Mouse (Mus musculus) NIH3T3 (cell line): ENCODE measurements around the gene Gm6588.

Source experiments
- DNase-seq: peaks from one replicate; pipeline ENCODE4 v3.0.0-alpha.2; 2012; ENCODE audit warnings: low read depth

The Gm6588 gene

DNA sequence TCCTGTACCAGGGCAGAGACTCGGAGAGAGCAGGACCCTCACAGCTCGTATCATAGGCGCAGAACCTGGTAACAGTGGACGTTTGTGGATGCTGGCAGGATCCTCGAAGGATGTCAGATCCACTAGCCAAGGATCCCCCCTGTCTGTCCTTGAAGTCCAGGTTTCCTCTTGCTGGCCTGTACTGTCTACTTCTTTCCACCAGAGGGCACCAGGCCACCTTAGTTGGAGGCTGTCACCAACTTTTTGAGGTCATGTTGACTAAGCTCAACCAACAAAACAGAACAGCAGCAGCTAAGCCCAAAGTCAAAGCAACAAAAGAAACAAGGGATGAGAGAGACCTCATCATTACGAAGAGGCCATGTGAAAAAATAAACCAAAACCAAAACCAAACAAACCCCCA, 20.9 kb downstream of the Gm6588 start:
- peak; percentile 70 for DNase-seq

- no peak for DNase-seq
Observed at GRCm38 (mm10) chr5:112473453-112473852, 24.2 kb downstream of the Gm6588 start.

GRCm38 (mm10) chr5:112481946-112482410, 32.8 kb downstream of the Gm6588 start:
- DNase-seq, result no peak

- DNase-seq, result no peak
Observed at GRCm38 (mm10) chr5:112482551-112482950, 33.3 kb downstream of the Gm6588 start.

GRCm38 (mm10) chr5:112483030-112483429, 33.8 kb downstream of the Gm6588 start:
- no peak for DNase-seq

DNA sequence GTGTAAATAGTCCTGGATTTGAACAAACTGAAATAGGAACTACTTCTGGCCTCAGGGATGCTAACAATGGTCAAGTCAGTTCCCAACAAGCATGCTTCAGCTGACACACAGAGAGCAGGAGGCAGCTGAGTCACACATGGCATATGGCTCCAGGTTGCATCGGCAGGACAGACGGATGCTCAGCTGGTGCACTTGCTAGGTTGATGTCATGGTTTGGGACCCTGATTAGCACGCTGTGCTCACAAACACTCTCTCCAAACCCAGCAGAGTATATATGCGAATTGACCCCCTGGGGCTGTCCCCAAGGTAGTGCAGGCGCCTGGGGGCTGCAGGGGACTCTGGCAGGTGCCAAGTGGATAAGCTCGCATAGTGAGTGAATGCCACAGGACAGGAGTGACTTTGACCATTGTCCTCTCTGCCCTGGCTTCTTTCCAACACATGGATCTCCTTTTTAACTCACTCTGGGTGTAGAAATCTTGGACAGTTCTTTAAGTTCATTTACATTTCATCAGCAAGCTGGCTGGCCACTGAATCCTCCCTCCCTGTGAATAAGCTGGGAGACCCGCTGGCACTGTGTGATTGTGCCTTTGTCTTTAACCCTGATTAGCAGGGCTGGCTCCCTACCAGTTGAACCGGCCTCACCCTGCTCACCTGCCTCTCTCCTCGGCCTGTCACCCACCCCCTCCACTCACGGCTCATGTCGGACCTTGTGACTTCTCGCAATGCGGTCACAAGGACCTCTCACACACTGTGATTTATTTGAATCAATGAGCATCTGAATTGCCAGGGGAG, 35.9 kb downstream of the Gm6588 start:
- no peak for DNase-seq

DNA sequence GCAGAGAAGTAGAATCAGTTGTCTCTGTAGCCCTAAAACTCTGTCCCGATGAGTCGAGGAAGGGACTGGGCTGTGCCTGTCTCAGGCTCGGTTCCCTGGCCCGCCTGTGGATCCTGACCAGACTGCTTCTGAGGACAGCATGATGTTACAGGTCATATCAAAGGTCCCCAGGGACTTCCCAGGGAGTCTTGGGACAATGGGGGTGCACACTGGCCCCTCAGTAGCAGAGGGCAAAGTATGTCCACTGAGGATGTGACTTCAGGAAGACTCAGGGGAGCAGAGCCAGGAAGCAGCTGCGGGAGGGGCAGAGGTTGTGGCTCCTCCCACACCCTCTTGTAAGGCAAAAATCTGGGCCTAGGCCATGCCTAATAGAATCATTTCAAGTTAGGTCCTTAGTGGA, 37.2 kb downstream of the Gm6588 start:
- DNase-seq, result no peak

GRCm38 (mm10) chr5:112487504-112487903, 38.3 kb downstream of the Gm6588 start:
- DNase-seq, result no peak

DNA sequence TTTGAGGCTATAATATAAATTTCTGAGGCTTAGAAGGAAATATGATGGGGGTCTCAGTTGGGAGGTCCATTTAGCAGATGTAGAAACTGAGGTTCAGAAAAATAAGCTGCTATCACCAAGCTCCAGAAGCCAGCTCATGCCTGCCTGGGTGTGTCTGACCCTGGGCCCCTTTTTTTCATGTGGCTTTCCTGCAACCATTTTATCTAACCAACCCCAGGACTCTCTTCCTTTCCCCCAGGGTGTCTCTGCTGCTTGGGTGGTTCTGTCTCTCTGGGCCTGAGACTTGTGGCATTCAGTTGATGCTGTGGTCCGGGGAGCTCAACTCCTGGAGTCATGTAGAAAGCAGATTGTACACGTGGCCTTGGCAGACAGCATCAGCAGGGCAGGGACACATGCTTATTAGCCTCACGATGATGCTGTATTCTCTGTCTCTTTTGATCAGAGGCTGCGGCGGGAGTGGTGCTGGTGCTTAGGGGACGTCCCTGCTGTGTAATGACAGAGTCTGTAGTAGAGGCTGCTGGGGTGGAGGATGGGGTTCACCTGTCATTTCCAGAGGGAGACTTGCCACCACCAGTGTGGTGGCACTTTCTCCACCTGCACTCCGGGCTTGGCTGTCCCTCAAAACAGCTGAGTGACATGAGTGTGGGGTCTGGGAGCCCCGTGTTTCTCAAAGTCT, 39.0 kb downstream of the Gm6588 start:
- DNase-seq, result no peak

GRCm38 (mm10) chr5:112491489-112491888, 42.3 kb downstream of the Gm6588 start:
- no peak for DNase-seq

- DNase-seq, result peak; percentile 24
Observed at GRCm38 (mm10) chr5:112493492-112493891, 44.3 kb downstream of the Gm6588 start.

DNA sequence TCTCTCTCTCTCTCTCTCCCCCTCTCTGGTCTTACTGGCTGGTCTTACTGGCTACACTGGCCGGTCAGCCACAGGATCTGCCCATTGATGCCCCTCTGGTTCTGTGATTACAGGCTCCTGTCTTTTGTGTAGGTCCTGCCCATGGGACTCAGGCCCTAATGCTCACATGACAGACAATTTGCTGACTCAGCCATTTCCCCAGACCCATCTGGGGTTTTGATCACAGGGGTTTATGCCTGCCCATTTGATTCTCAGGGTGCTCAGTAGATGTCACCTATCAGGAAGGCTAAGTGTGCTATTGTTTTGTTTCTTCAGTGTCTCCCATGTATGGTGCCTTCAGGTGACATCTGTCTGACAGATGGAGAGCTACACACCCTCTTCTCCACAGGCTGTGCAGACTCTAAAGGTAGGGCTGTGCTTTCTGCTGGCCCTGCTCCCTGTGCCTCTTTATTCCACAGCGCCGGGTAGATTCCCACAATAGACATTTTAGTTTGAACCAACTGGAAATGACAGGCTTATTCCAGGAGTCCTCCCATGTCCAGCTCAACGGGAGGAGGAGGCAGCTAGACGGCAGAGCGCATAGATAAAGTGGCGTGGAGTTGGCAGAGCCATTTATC, 47.6 kb downstream of the Gm6588 start:
- no peak for DNase-seq

DNA sequence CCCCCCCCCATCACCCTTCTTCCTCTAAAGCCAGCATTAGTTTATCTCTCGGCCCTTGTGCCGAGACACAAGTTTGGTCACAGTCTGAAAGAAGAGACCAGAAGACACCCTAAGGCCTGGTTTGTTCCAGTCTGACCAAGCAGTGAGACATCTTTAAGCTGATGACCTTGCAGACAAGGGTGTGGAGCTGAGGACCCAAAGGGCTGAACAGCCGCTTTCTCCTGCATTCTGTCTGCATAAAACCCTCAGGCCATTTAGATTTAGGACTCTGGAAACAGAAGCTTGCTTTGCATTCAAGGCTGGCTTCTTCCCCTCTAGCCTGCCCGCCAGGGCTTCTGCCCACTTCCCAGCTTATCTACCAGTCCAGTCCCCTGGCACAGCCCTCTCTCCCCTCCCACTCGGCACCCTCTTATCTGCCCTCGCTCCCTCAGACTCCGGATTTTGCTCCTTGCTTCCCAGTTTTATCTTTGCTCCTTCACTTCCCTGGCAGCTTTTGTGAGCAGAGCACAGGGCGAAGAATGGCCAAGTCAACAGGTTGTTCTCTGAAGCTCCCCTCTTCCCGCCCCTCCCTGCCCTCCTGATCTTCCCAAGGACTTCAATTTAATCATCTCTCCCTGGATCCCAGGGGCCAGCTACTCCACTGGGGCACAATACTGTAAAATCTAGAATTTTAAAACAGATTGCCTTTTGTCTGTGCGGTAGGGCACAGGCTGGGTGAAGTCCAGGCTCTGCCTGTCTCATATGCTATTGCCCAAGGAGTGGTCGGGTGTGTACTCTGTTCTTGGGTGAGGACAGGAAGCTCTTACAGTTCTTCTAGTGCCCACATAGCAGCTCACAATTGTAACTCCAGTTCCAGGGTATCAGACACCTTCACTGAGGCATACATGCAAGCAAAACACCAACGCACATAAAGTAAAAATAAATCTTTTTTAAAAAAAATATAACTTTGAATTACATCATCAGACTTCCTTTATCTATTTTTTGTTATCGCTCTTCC, 50.0 kb downstream of the Gm6588 start:
- no peak for DNase-seq

DNA sequence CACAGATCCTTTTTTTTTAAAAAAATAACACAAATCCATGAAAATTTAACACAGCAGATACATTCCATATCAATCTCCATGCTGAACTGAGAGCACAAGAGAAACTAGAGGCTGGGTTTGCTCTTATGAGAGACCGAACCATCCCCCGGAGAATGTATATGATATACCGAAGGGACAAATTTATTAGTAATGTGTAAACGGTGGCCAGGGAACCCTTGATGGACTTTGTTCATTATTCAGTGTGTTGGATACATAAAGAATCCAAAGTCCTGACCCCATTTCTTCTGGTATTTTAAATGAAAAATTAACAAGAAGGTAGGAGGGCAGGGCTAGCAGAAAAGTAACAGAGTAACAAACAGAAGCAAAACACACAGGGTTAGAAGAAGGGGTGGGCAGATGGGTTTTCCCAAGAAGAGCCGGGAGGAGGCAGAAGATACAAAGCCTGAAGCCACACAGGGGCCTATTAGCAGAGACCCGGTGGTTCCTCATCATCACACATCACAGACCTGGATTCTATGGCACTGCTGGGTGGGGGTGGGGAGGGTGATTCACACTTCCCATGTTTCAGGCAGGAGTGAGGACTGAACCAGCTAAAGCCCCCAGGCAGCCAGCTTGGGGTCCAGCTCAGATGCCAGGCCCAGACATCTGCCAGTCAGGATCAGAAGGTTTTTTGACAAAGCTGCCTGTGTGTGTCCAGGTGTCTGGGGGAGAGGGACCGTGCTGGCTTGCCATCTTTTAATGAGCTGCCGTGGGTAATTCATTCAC, 50.9 kb downstream of the Gm6588 start:
- DNase-seq, result no peak
